Mouse (Mus musculus): ENCODE results near the gene Ampd1. TPM values are rescaled to one million over a fixed set of nuclear protein-coding genes. Genes with fewer than 3 reads are reported as not detected.

The Ampd1 gene
- polyA plus RNA-seq, 1 experiment from 2014 or later, result 0.35 TPM

- H3K4me2 ChIP-seq, result no peak overlapping the region
- 89% methylated on average over 9 of the region's 9 CpGs for WGBS
- no peaks in the 10 kb centered on the region for H3K4me1 ChIP-seq (replicated peaks)
- no peaks in the 10 kb centered on the region for H3K36me3 ChIP-seq
- no peak for ATAC-seq (ENCODE audit: insufficient number of reproducible peaks, insufficient read depth, low FRiP score, low TSS enrichment, low read depth)
- no peaks in the 10 kb centered on the region for H3K9me3 ChIP-seq
- H3K27me3 ChIP-seq, result no peaks in the 10 kb centered on the region
- H3K9ac ChIP-seq (replicated peaks), result no peak overlapping the region
- no peak overlapping the region for H3K27ac ChIP-seq
- no peak overlapping the region for H3K4me3 ChIP-seq (replicated peaks)
These were observed 5.5 kb downstream of the Ampd1 start for GRCm38 (mm10) chr3:103079301-103079700.

GRCm38 (mm10) chr3:103081051-103081450 is 7.2 kb downstream of the Ampd1 start:
- no peak overlapping the region for H3K27ac ChIP-seq
- no peak for ATAC-seq (ENCODE audit: insufficient number of reproducible peaks, insufficient read depth, low FRiP score, low TSS enrichment, low read depth)
- H3K4me2 ChIP-seq, result no peak overlapping the region

GRCm38 (mm10) chr3:103081861-103082453 is 8.1 kb downstream of the Ampd1 start:
- no peak overlapping the region for H3K9ac ChIP-seq (replicated peaks)
- no peaks in the 10 kb centered on the region for H3K9me3 ChIP-seq
- H3K4me1 ChIP-seq (replicated peaks), result no peaks in the 10 kb centered on the region
- no peak overlapping the region for H3K27ac ChIP-seq
- no peak overlapping the region for H3K4me3 ChIP-seq (replicated peaks)
- ATAC-seq (ENCODE audit: insufficient number of reproducible peaks, insufficient read depth, low FRiP score, low TSS enrichment, low read depth), result no peak
- H3K4me2 ChIP-seq, result no peak overlapping the region
- no peaks in the 10 kb centered on the region for H3K36me3 ChIP-seq
- no peaks in the 10 kb centered on the region for H3K27me3 ChIP-seq
- WGBS, result 86% methylated on average over 17 of the region's 17 CpGs

More at GRCm38 (mm10) chr3:103081051-103081450, 7.2 kb downstream of the Ampd1 start:
- no peaks in the 10 kb centered on the region for H3K9me3 ChIP-seq
- H3K9ac ChIP-seq (replicated peaks), result no peak overlapping the region
- H3K36me3 ChIP-seq, result no peaks in the 10 kb centered on the region
- no peak overlapping the region for H3K4me3 ChIP-seq (replicated peaks)
- no peaks in the 10 kb centered on the region for H3K27me3 ChIP-seq
- 82% methylated on average over 11 of the region's 11 CpGs for WGBS
- no peaks in the 10 kb centered on the region for H3K4me1 ChIP-seq (replicated peaks)

GRCm38 (mm10) chr3:103082761-103083160 is 8.9 kb downstream of the Ampd1 start:
- no peak overlapping the region for H3K27ac ChIP-seq
- H3K9ac ChIP-seq (replicated peaks), result no peak overlapping the region
- no peaks in the 10 kb centered on the region for H3K9me3 ChIP-seq
- H3K4me3 ChIP-seq (replicated peaks), result no peak overlapping the region
- ATAC-seq (ENCODE audit: insufficient number of reproducible peaks, insufficient read depth, low FRiP score, low TSS enrichment, low read depth), result no peak
- no peaks in the 10 kb centered on the region for H3K27me3 ChIP-seq
- 91% methylated on average over 5 of the region's 5 CpGs for WGBS
- H3K4me2 ChIP-seq, result no peak overlapping the region
- H3K36me3 ChIP-seq, result no peaks in the 10 kb centered on the region
- H3K4me1 ChIP-seq (replicated peaks), result no peaks in the 10 kb centered on the region

GRCm38 (mm10) chr3:103085986-103086385 is 12.2 kb downstream of the Ampd1 start:
- Histone ChIP-seq H3K9me3 (no peaks in the 10 kb centered on the region), H3K36me3 (no peaks in the 10 kb centered on the region), H3K4me1 (replicated peaks) (no peaks in the 10 kb centered on the region), H3K27me3 (no peaks in the 10 kb centered on the region), H3K27ac (no peak overlapping the region), H3K9ac (replicated peaks) (no peak overlapping the region), H3K4me3 (replicated peaks) (no peak overlapping the region), H3K4me2 (no peak overlapping the region)
- WGBS, result 80% methylated on average over 3 of the region's 3 CpGs
- no peak for ATAC-seq (ENCODE audit: insufficient number of reproducible peaks, insufficient read depth, low FRiP score, low TSS enrichment, low read depth)

- H3K4me3 ChIP-seq (replicated peaks), result no peak overlapping the region
- H3K4me2 ChIP-seq, result no peak overlapping the region
- H3K9me3 ChIP-seq, result no peaks in the 10 kb centered on the region
- no peaks in the 10 kb centered on the region for H3K27me3 ChIP-seq
- no peaks in the 10 kb centered on the region for H3K36me3 ChIP-seq
- no peak overlapping the region for H3K9ac ChIP-seq (replicated peaks)
- H3K27ac ChIP-seq, result no peak overlapping the region
- no peak for ATAC-seq (ENCODE audit: insufficient number of reproducible peaks, insufficient read depth, low FRiP score, low TSS enrichment, low read depth)
- 100% methylated on average over 2 of the region's 2 CpGs for WGBS
- no peaks in the 10 kb centered on the region for H3K4me1 ChIP-seq (replicated peaks)
These were observed 17.9 kb downstream of the Ampd1 start for GRCm38 (mm10) chr3:103091753-103092152.

- Histone ChIP-seq H3K27me3 (no peaks in the 10 kb centered on the region), H3K4me1 (replicated peaks) (peaks cover 4% of the 10 kb centered on the region; the same call in 1 of the 2 replicates), H3K9ac (replicated peaks) (no peak overlapping the region), H3K27ac (no peak overlapping the region), H3K9me3 (no peaks in the 10 kb centered on the region), H3K4me3 (replicated peaks) (no peak overlapping the region), H3K36me3 (no peaks in the 10 kb centered on the region), H3K4me2 (no peak overlapping the region)
- ATAC-seq (ENCODE audit: insufficient number of reproducible peaks, insufficient read depth, low FRiP score, low TSS enrichment, low read depth), result no peak
- 77% methylated on average over 23 of the region's 23 CpGs for WGBS
These were observed 24.8 kb downstream of the Ampd1 start for GRCm38 (mm10) chr3:103098662-103099061.

GRCm38 (mm10) chr3:103099667-103100066 is 25.9 kb downstream of the Ampd1 start:
- Histone ChIP-seq H3K36me3 (no peaks in the 10 kb centered on the region), H3K4me1 (replicated peaks) (peaks cover 4% of the 10 kb centered on the region; the same call in 1 of the 2 replicates), H3K4me3 (replicated peaks) (no peak overlapping the region), H3K4me2 (no peak overlapping the region), H3K27me3 (no peaks in the 10 kb centered on the region; the same call in 1 of the 2 replicates), H3K27ac (no peak overlapping the region), H3K9me3 (no peaks in the 10 kb centered on the region), H3K9ac (replicated peaks) (no peak overlapping the region)
- WGBS, result 83% methylated on average over 6 of the region's 6 CpGs
- no peak for ATAC-seq (ENCODE audit: insufficient number of reproducible peaks, insufficient read depth, low FRiP score, low TSS enrichment, low read depth)

- H3K4me3 ChIP-seq (replicated peaks), result no peak overlapping the region
- peaks cover 4% of the 10 kb centered on the region; the same call in 1 of the 2 replicates for H3K4me1 ChIP-seq (replicated peaks)
- H3K27ac ChIP-seq, result no peak overlapping the region
- H3K9ac ChIP-seq (replicated peaks), result no peak overlapping the region
- H3K4me2 ChIP-seq, result no peak overlapping the region
- WGBS, result 59% methylated on average over 2 of the region's 2 CpGs
- no peak for ATAC-seq (ENCODE audit: insufficient number of reproducible peaks, insufficient read depth, low FRiP score, low TSS enrichment, low read depth)
- no peaks in the 10 kb centered on the region for H3K9me3 ChIP-seq
- no peaks in the 10 kb centered on the region for H3K36me3 ChIP-seq
- no peaks in the 10 kb centered on the region; the same call in 1 of the 2 replicates for H3K27me3 ChIP-seq
These were observed 26.9 kb downstream of the Ampd1 start for GRCm38 (mm10) chr3:103100735-103101134.

- Histone ChIP-seq H3K4me3 (replicated peaks) (no peak overlapping the region), H3K27me3 (no peaks in the 10 kb centered on the region; the same call in 1 of the 2 replicates), H3K27ac (no peak overlapping the region), H3K4me2 (no peak overlapping the region), H3K9me3 (no peaks in the 10 kb centered on the region), H3K4me1 (replicated peaks) (peaks cover 4% of the 10 kb centered on the region; the same call in 1 of the 2 replicates), H3K9ac (replicated peaks) (no peak overlapping the region), H3K36me3 (no peaks in the 10 kb centered on the region)
- 63% methylated on average over 5 of the region's 5 CpGs for WGBS
- no peak for ATAC-seq (ENCODE audit: insufficient number of reproducible peaks, insufficient read depth, low FRiP score, low TSS enrichment, low read depth)
These were observed 27.4 kb downstream of the Ampd1 start for GRCm38 (mm10) chr3:103101194-103101593.

GRCm38 (mm10) chr3:103101909-103102308 is 28.1 kb downstream of the Ampd1 start:
- ATAC-seq (ENCODE audit: insufficient number of reproducible peaks, insufficient read depth, low FRiP score, low TSS enrichment, low read depth), result peak; percentile 35; the same call in 1 of the 2 replicates
- H3K4me1 ChIP-seq (replicated peaks), result peaks cover 4% of the 10 kb centered on the region; the same call in 1 of the 2 replicates
- H3K4me3 ChIP-seq (replicated peaks), result peak overlapping the region; percentile 73
- no peaks in the 10 kb centered on the region for H3K9me3 ChIP-seq
- no peaks in the 10 kb centered on the region; the same call in 1 of the 2 replicates for H3K27me3 ChIP-seq
- H3K27ac ChIP-seq, result peak overlapping the region; percentile 78; the same call in 1 of the 2 replicates
- H3K4me2 ChIP-seq, result peak overlapping the region; percentile 72
- 0% methylated on average over 14 of the region's 14 CpGs for WGBS
- peak overlapping the region; percentile 75 for H3K9ac ChIP-seq (replicated peaks)
- no peaks in the 10 kb centered on the region for H3K36me3 ChIP-seq

Data from limb, embryonic 12.5 days (tissue).